12 mouse cellular contexts compared by ENCODE assay signal in the genomic region with DNA sequence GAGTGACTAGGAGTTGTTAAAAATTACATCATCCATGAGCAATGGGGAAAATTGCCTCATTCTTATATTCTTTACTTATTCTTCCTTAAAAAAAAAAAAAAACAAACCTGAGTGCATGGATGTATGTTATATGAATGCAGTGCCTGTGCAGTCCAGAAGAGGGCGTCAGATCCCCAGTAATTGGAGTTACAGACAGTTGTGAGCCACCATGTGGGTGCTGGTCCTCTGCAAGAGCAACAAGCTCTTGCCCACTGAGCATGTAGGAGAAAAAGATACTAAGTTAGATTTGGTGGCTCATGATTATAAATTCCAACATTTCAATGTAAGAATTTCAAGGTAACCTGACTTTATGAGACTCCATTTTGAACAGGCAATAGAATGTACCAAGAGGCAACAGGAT.
DNase-seq lines count a peak whose midpoint lies in the region; TF ChIP-seq lines count a peak whose summit lies in the region.
"Had no signal": no experiment of that assay in that cellular context is flagged by ENCODE, and none has a peak within 500 bp of the region (broad histone marks: within the 10 kb centered on the region; RNA-seq: fewer than 3 reads in every experiment).

No protein-coding gene starts in this region.

- H3K79me2 ChIP-seq in heart, adult 2 months (replicated peaks; ENCODE audit: control insufficient read depth, insufficient read depth, low read length): no peaks in the 10 kb centered on the region

- DNase-seq in heart, adult 2 months: no peak
- no peak for DNase-seq in heart, adult 8-10 months (ENCODE audit: low spot score)
- peak; percentile 45 for DNase-seq in lung, postnatal 36 days
- DNase-seq in lung, postnatal 10 days: no peak
- DNase-seq in WW6 (ENCODE audit: low read depth, low spot score): peak; percentile 26
- peak; percentile 14 for DNase-seq in splenic B cell, adult 2 months (ENCODE audit: low read depth, low spot score)
- DNase-seq in embryo, embryonic 10.5 days (ENCODE audit: low spot score): no peak
- no peak for DNase-seq in ovary, postnatal 10 days (ENCODE audit: low spot score)
- DNase-seq: kidney, adult 11 months; retina, postnatal 1 day had no signal

- intact Hi-C loops in heart, adult 2 months (cut with DNase I): no loop called here

- H3K27ac ChIP-seq in heart, adult 2 months: no peak overlapping the region
- H3K27ac ChIP-seq: heart, embryonic 13.5 days; stomach, embryonic 15.5 days had no signal

- 41% methylated on average over 1 of the region's 1 CpGs for WGBS in heart, adult 2 months

- TF ChIP-seq CTCF in heart, adult 2 months (IDR thresholded peaks at IDR 0.05): peak; percentile 58

- H3K9ac ChIP-seq in heart, adult 2 months (ENCODE audit: low read depth, low read length): no peak overlapping the region
- H3K9ac ChIP-seq: heart, embryonic 13.5 days; stomach, embryonic 15.5 days had no signal

- TF ChIP-seq EP300 in heart, adult 2 months (IDR thresholded peaks at IDR 0.05; ENCODE audit: insufficient read depth, low read depth, low read length): no peak

- no peaks in the 10 kb centered on the region for H3K36me3 ChIP-seq in heart, adult 2 months (ENCODE audit: control insufficient read depth, insufficient read depth, low read length)
- no peaks in the 10 kb centered on the region for H3K36me3 ChIP-seq in splenic B cell, adult 2 months (ENCODE audit: control insufficient read depth, insufficient read depth, low read length, poor library complexity, severe bottlenecking)
- H3K36me3 ChIP-seq: heart, embryonic 13.5 days; stomach, embryonic 15.5 days had no signal

- H3K4me3 ChIP-seq in heart, adult 2 months: no peak overlapping the region
- H3K4me3 ChIP-seq: heart, embryonic 13.5 days; stomach, embryonic 15.5 days had no signal

- no peaks in the 10 kb centered on the region for H3K27me3 ChIP-seq in heart, adult 2 months (ENCODE audit: control insufficient read depth, insufficient read depth, low read length)
- no peaks in the 10 kb centered on the region for H3K27me3 ChIP-seq in splenic B cell, adult 2 months (ENCODE audit: control insufficient read depth, insufficient read depth, low read length, poor library complexity, severe bottlenecking)

- H3K4me1 ChIP-seq in heart, adult 2 months (ENCODE audit: control insufficient read depth, insufficient read depth, low read length): peaks cover 1% of the 10 kb centered on the region; the same call in 1 of the 2 replicates
- H3K4me1 ChIP-seq: heart, embryonic 13.5 days; stomach, embryonic 15.5 days had no signal

- no peak for TF ChIP-seq POLR2A in heart, adult 2 months (IDR thresholded peaks at IDR 0.05; ENCODE audit: insufficient read depth, low read depth, low read length)

Comparison
In these comparisons a context has a peak if more than half of its experiments do, and no peak if none do; other contexts are left out.
1. DNase-seq: peak in lung, postnatal 36 days (single experiment), WW6 (single experiment) and splenic B cell, adult 2 months (single experiment); none in heart, adult 2 months (0 of 2), heart, adult 8-10 months (single experiment), lung, postnatal 10 days (single experiment), embryo, embryonic 10.5 days (single experiment) and ovary, postnatal 10 days (single experiment).